Mouse (Mus musculus): ENCODE measurements around the gene Pklr. TPM values are rescaled to one million over a fixed set of nuclear protein-coding genes. Genes with fewer than 3 reads are reported as not detected.

Pklr gene
- polyA plus RNA-seq, 1 experiment = not detected

GRCm38 (mm10) chr3:89101459-89101811 is 34.5 kb upstream of the Pklr start:
- Histone ChIP-seq H3K4me3 (ENCODE audit: insufficient read depth, poor library complexity, severe bottlenecking) (peak overlapping the region; percentile 74), H3ac (ENCODE audit: control insufficient read depth, insufficient read length, low read depth) (peak overlapping the region; percentile 64), H3K27me3 (ENCODE audit: control insufficient read depth, insufficient read depth, insufficient read length) (no peaks in the 10 kb centered on the region), H3K79me2 (ENCODE audit: control insufficient read depth, insufficient read depth) (peaks cover 30% of the 10 kb centered on the region), H3K79me3 (ENCODE audit: low read depth) (peaks cover 21% of the 10 kb centered on the region), H3K36me3 (ENCODE audit: control insufficient read depth, insufficient read depth) (peaks cover 33% of the 10 kb centered on the region)
- TF ChIP-seq FOSL1 (IDR thresholded peaks at IDR 0.05; ENCODE audit: insufficient read depth, low read length, poor library complexity, severe bottlenecking) (no peak), USF1 (IDR thresholded peaks at IDR 0.05; ENCODE audit: low read depth) (no peak), MYOD1 (IDR thresholded peaks at IDR 0.05; ENCODE audit: control insufficient read depth, insufficient read length, low read depth) (no peak), MAX (IDR thresholded peaks at IDR 0.05) (no peak), CTCF (IDR thresholded peaks at IDR 0.05; ENCODE audit: control insufficient read depth, insufficient read depth, insufficient read length) (no peak), CEBPB (IDR thresholded peaks at IDR 0.05; ENCODE audit: low read depth) (no peak)

GRCm38 (mm10) chr3:89101812-89102494 is 34.0 kb upstream of the Pklr start, which contains the start of gene Fdps:
Fdps (minus strand) TSS chr3:89101959.
- TF ChIP-seq CEBPB (IDR thresholded peaks at IDR 0.05; ENCODE audit: low read depth) (no peak), MAX (IDR thresholded peaks at IDR 0.05) (peak; percentile 43), USF1 (IDR thresholded peaks at IDR 0.05; ENCODE audit: low read depth) (peak; percentile 69)
- Histone ChIP-seq H3K79me3 (ENCODE audit: low read depth) (peaks cover 21% of the 10 kb centered on the region), H3K4me3 (ENCODE audit: insufficient read depth, poor library complexity, severe bottlenecking) (peak within 1 kb of the TSS; percentile 74), H3K79me2 (ENCODE audit: control insufficient read depth, insufficient read depth) (peaks cover 30% of the 10 kb centered on the region), H3ac (ENCODE audit: control insufficient read depth, insufficient read length, low read depth) (peak within 1 kb of the TSS; percentile 64), H3K27me3 (ENCODE audit: control insufficient read depth, insufficient read depth, insufficient read length) (no peaks in the 10 kb centered on the region), H3K36me3 (ENCODE audit: control insufficient read depth, insufficient read depth) (peaks cover 29% of the 10 kb centered on the region)

DNA sequence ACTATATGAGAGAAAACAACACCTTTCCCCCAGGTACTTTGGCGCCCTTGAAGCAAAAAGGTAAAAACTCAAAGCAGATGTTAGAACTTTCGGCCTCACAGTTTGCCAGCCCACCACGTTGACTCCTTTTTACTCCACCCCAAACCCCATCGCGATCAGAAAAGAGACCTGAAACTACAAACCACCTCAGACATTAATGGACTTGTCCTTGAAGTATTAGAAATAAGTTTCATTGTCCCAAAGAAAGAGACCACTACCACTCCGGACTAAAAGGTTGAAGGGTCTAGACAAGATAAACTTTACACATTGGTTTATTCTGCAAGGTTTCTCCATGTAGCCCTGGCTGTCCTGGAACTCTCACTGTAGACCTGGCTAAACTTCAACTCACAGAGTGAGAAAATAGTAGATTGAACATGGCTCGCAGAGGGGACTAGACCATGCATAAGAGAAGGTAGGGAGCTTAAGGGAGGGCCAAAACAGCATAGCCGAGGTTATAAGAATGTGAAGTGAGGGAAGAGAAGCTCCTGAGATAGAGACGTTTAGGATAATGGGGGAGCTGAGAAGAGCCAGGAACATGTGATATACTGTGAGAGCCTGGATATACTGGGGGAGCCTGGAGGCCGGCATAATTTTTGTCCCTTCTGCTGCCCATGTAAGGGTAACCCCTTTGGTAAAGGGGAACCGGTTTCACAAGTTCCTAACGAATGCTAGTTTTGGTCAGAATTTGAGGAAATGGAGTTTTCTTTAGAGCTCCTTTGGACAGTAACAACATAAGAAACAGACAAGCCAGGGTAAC is 33.2 kb upstream of the Pklr start:
- Histone ChIP-seq H3K36me3 (ENCODE audit: control insufficient read depth, insufficient read depth) (peaks cover 23% of the 10 kb centered on the region), H3ac (ENCODE audit: control insufficient read depth, insufficient read length, low read depth) (no peak overlapping the region), H3K79me3 (ENCODE audit: low read depth) (peaks cover 21% of the 10 kb centered on the region), H3K27me3 (ENCODE audit: control insufficient read depth, insufficient read depth, insufficient read length) (no peaks in the 10 kb centered on the region), H3K4me3 (ENCODE audit: insufficient read depth, poor library complexity, severe bottlenecking) (no peak overlapping the region), H3K79me2 (ENCODE audit: control insufficient read depth, insufficient read depth) (peaks cover 30% of the 10 kb centered on the region)
- TF ChIP-seq FOSL1 (IDR thresholded peaks at IDR 0.05; ENCODE audit: insufficient read depth, low read length, poor library complexity, severe bottlenecking) = no peak
- no peak for TF ChIP-seq MYOG (IDR thresholded peaks at IDR 0.05; ENCODE audit: control insufficient read depth, extremely low read depth, insufficient read length)
- no peak for TF ChIP-seq USF1 (IDR thresholded peaks at IDR 0.05; ENCODE audit: low read depth)
- TF ChIP-seq CEBPB (IDR thresholded peaks at IDR 0.05; ENCODE audit: low read depth) = no peak
- no peak for TF ChIP-seq MYOD1 (IDR thresholded peaks at IDR 0.05; ENCODE audit: control insufficient read depth, insufficient read length, low read depth)
- no peak for TF ChIP-seq CTCF (IDR thresholded peaks at IDR 0.05; ENCODE audit: control insufficient read depth, insufficient read depth, insufficient read length)

DNA sequence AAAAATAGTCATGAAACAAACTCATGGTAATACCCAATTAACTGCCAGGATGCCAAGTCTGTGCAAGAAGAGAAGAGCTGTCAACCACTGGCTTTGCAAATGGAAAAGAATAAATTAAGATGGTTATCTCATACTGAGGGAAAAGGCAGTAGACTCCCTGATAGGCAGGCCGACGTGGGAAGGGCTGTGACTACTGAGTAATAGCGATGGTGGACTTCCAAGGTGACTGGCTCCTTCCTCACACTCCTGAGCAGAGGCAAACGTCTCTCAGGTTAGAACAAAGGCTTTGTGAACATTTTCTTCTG is 32.7 kb upstream of the Pklr start:
- TF ChIP-seq FOSL1 (IDR thresholded peaks at IDR 0.05; ENCODE audit: insufficient read depth, low read length, poor library complexity, severe bottlenecking) (no peak), MYOD1 (IDR thresholded peaks at IDR 0.05; ENCODE audit: control insufficient read depth, insufficient read length, low read depth) (no peak), MAX (IDR thresholded peaks at IDR 0.05) (no peak), CTCF (IDR thresholded peaks at IDR 0.05; ENCODE audit: control insufficient read depth, insufficient read depth, insufficient read length) (no peak)
- H3K79me3 ChIP-seq (ENCODE audit: low read depth) = peaks cover 21% of the 10 kb centered on the region

GRCm38 (mm10) chr3:89106881-89107280 is 29.1 kb upstream of the Pklr start:
- no peak overlapping the region for H3K4me3 ChIP-seq (ENCODE audit: insufficient read depth, poor library complexity, severe bottlenecking)
- H3K27me3 ChIP-seq (ENCODE audit: control insufficient read depth, insufficient read depth, insufficient read length) = no peaks in the 10 kb centered on the region
- no peaks in the 10 kb centered on the region for H3K36me3 ChIP-seq (ENCODE audit: control insufficient read depth, insufficient read depth)
- TF ChIP-seq MYOG (IDR thresholded peaks at IDR 0.05; ENCODE audit: control insufficient read depth, extremely low read depth, insufficient read length) = no peak
- TF ChIP-seq FOSL1 (IDR thresholded peaks at IDR 0.05; ENCODE audit: insufficient read depth, low read length, poor library complexity, severe bottlenecking) = no peak
- no peak for TF ChIP-seq USF1 (IDR thresholded peaks at IDR 0.05; ENCODE audit: low read depth)
- no peak for TF ChIP-seq MYOD1 (IDR thresholded peaks at IDR 0.05; ENCODE audit: control insufficient read depth, insufficient read length, low read depth)
- TF ChIP-seq CEBPB (IDR thresholded peaks at IDR 0.05; ENCODE audit: low read depth) = no peak
- no peak for TF ChIP-seq CTCF (IDR thresholded peaks at IDR 0.05; ENCODE audit: control insufficient read depth, insufficient read depth, insufficient read length)
- no peak for TF ChIP-seq MAX (IDR thresholded peaks at IDR 0.05)
- H3K79me2 ChIP-seq (ENCODE audit: control insufficient read depth, insufficient read depth) = no peaks in the 10 kb centered on the region
- no peak overlapping the region for H3ac ChIP-seq (ENCODE audit: control insufficient read depth, insufficient read length, low read depth)
- no peaks in the 10 kb centered on the region for H3K79me3 ChIP-seq (ENCODE audit: low read depth)

More for the DNA sequence above, 32.7 kb upstream of the Pklr start:
- Histone ChIP-seq H3ac (ENCODE audit: control insufficient read depth, insufficient read length, low read depth) (no peak overlapping the region), H3K27me3 (ENCODE audit: control insufficient read depth, insufficient read depth, insufficient read length) (no peaks in the 10 kb centered on the region), H3K4me3 (ENCODE audit: insufficient read depth, poor library complexity, severe bottlenecking) (no peak overlapping the region), H3K36me3 (ENCODE audit: control insufficient read depth, insufficient read depth) (peaks cover 17% of the 10 kb centered on the region), H3K79me2 (ENCODE audit: control insufficient read depth, insufficient read depth) (peaks cover 30% of the 10 kb centered on the region)

DNA sequence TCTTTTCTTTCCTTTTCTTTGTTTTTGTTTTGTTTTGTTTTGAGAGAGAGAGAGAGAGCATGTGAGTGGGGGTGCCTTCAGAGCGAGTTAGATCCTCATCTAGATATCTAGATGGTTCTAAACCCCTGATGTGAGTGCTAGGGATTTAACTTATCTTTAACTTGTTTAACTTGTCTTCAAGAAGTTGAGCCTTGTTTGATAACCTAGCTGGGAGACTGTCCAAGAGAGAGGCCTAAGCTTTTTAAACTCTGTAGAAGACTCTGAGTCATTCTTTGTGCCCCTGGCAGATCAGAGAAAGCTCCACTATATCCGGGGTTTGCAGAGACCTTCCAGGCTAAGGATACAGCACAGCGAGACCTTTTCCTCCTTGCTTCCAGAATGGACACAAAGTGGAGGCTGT is 28.4 kb upstream of the Pklr start:
- Histone ChIP-seq H3K4me3 (ENCODE audit: insufficient read depth, poor library complexity, severe bottlenecking) (no peak overlapping the region), H3K79me2 (ENCODE audit: control insufficient read depth, insufficient read depth) (no peaks in the 10 kb centered on the region), H3ac (ENCODE audit: control insufficient read depth, insufficient read length, low read depth) (no peak overlapping the region), H3K27me3 (ENCODE audit: control insufficient read depth, insufficient read depth, insufficient read length) (no peaks in the 10 kb centered on the region), H3K79me3 (ENCODE audit: low read depth) (no peaks in the 10 kb centered on the region), H3K36me3 (ENCODE audit: control insufficient read depth, insufficient read depth) (no peaks in the 10 kb centered on the region)
- no peak for TF ChIP-seq MYOD1 (IDR thresholded peaks at IDR 0.05; ENCODE audit: control insufficient read depth, insufficient read length, low read depth)
- no peak for TF ChIP-seq CEBPB (IDR thresholded peaks at IDR 0.05; ENCODE audit: low read depth)
- TF ChIP-seq MAX (IDR thresholded peaks at IDR 0.05) = no peak
- TF ChIP-seq MYOG (IDR thresholded peaks at IDR 0.05; ENCODE audit: control insufficient read depth, extremely low read depth, insufficient read length) = no peak
- TF ChIP-seq CTCF (IDR thresholded peaks at IDR 0.05; ENCODE audit: control insufficient read depth, insufficient read depth, insufficient read length) = no peak
- TF ChIP-seq USF1 (IDR thresholded peaks at IDR 0.05; ENCODE audit: low read depth) = no peak
- TF ChIP-seq FOSL1 (IDR thresholded peaks at IDR 0.05; ENCODE audit: insufficient read depth, low read length, poor library complexity, severe bottlenecking) = no peak
